Mouse (Mus musculus): ENCODE measurements around the gene Spata3. TPM values are rescaled to one million over a fixed set of nuclear protein-coding genes. Genes with fewer than 3 reads are reported as not detected.

Gene Spata3
- polyA plus RNA-seq, 1 experiment from 2014 or later = not detected

DNA sequence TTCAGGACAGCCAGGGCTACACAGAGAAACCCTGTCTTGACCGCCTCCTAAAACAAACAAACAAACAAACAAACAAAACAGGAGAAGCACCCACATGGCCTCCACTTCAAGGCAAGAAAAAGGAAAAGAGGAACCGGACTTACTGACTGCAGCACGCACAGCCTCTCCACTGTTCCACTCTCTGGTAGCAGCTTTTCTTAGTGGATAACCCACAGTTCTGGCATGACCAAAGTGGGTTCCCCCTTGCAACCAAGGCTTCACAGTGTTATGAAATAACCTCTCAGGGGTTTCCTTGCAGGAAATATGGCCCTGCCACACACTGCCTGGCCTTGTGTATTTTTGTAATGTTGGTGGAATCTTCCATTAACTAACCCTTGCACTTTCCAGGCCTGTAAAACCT lies 24.2 kb downstream of the Spata3 start:
- 86% methylated on average over 3 of the region's 3 CpGs for WGBS
- Histone ChIP-seq H3K4me3 (no peak overlapping the region), H3K9me3 (peaks cover 6% of the 10 kb centered on the region), H3K4me1 (replicated peaks) (peaks cover 3% of the 10 kb centered on the region; the same call in 1 of the 2 replicates), H3K27me3 (ENCODE audit: insufficient read depth, poor library complexity, severe bottlenecking) (peaks cover 30% of the 10 kb centered on the region), H3K36me3 (no peaks in the 10 kb centered on the region), H3K27ac (no peak overlapping the region)
- DNase-seq (ENCODE audit: low spot score) = no peak

DNA sequence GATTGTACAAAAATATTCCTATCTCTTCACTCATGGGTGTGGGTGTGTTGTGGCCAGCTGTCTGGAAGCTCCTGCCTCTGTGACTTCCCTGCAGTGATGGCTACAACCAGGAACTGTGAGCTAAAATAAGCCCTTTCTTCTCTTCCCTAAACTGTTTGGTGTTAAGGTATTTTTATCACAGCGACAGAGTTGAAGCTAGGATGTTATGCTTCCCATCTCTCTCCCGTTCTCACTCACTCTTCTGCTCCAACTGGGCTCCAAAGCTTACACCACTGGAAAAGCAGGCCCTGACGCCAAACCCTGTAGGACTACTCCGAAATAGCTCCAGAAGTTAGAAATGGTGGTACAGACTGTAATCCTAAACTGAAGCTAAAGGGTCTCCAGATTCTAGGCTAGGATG lies 28.4 kb downstream of the Spata3 start:
- Histone ChIP-seq H3K9me3 (peaks cover 6% of the 10 kb centered on the region), H3K4me1 (replicated peaks) (peaks cover 20% of the 10 kb centered on the region), H3K4me3 (no peak overlapping the region), H3K27me3 (ENCODE audit: insufficient read depth, poor library complexity, severe bottlenecking) (peaks cover 64% of the 10 kb centered on the region), H3K27ac (no peak overlapping the region), H3K36me3 (no peaks in the 10 kb centered on the region)
- WGBS = 54% methylated on average over 4 of the region's 4 CpGs
- no peak for DNase-seq (ENCODE audit: low spot score)

DNA sequence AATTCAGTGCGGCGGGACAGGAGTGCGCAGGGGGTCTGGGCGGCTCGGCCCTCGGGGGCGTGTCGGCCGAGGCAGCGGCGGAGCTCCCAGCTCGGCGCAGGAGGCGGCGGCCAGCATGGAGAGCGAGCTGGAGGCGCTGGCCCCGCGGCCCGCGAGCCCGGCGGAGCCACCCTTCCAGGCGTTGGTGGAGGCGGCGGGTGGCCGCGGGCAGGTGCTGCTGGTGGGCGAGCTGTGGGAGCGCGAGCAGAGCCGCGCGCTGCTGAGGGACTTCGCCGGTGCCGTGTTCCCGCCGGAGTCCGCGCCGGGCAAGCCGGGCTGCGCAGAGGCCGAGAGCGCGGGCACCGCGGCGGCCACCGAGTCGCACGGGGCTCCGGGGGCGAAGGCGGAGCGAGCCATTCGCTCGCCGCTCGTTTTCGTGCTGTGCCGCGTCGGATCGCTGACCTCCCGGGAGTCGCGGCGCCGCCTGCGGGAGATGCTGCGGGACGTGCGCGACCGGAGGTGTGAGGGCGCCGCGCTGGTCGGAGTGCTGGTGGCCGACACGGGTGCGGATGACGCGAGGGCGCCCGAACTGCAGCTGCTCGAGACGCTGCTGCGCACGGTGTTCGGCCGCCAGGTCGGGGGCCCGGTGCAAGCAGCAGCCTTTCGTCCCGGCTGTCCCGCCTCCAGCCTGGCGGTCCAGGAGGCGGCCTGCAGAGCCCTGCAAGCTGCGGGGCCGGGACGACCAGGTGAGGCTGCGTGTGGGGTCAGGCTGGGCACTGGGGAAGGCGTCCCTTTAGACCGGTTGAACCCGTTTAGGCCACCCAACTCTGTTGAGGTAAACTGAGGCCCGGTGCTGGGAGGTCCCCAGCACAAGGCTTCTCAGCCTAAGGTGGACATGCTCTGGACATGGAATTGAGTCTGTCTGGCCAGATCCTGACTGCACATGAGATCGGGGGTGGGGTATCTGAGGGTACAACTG lies 29.5 kb downstream of the Spata3 start, which contains the start of gene 2810459M11Rik:
2810459M11Rik (plus strand) TSS at position 16 of the 958 bp plus-strand sequence.
- Histone ChIP-seq H3K4me1 (replicated peaks) (peaks cover 20% of the 10 kb centered on the region), H3K36me3 (no peaks in the 10 kb centered on the region), H3K9me3 (peaks cover 6% of the 10 kb centered on the region), H3K4me3 (peak within 1 kb of the TSS; percentile 71), H3K27me3 (ENCODE audit: insufficient read depth, poor library complexity, severe bottlenecking) (peaks cover 64% of the 10 kb centered on the region), H3K27ac (peak within 1 kb of the TSS; percentile 79)
- WGBS = under 1% methylated on average over 110 of the region's 110 CpGs
- peak; percentile 67 for DNase-seq (ENCODE audit: low spot score)

DNA sequence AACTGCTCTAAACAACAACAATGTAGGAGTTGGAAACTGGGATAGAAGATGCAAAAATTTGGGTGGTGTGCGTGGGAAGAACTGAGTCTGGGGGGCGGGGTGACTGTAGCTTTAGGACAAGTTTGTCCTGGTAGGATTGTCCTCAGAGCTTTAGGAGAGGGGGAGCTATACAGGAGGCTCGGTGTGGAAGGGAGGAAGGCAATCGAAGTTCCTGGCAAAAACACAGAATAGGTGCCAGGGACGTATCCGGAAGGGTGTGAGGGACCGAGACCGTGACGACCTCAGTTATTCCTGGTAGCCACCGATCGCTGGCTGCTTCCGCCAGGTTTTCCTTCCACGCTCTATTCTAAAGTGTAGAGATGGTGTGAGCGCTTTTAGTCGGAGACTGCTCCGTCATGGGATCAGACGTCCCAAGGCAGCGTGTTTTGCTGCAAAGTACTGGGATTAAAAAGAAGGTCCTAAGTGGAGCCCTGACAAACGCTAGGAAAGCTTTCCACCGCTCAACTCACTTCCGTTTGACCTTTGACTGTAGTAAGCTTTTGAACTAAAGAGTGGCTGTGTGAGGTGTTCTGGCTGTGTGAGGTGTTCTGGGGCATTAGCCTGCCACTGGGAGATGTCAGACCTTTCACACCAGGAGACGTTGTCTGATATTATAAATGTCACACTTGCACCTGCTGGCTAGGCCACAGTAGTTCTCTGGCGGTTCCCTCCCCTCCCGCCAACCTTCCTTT lies 30.4 kb downstream of the Spata3 start:
- DNase-seq (ENCODE audit: low spot score) = no peak
- H3K9me3 ChIP-seq = no peaks in the 10 kb centered on the region
- no peaks in the 10 kb centered on the region for H3K36me3 ChIP-seq
- WGBS = 4% methylated on average over 24 of the region's 24 CpGs
- H3K4me1 ChIP-seq (replicated peaks) = peaks cover 20% of the 10 kb centered on the region
- no peak overlapping the region for H3K27ac ChIP-seq
- H3K27me3 ChIP-seq (ENCODE audit: insufficient read depth, poor library complexity, severe bottlenecking) = peaks cover 64% of the 10 kb centered on the region
- peak overlapping the region; percentile 71 for H3K4me3 ChIP-seq

DNA sequence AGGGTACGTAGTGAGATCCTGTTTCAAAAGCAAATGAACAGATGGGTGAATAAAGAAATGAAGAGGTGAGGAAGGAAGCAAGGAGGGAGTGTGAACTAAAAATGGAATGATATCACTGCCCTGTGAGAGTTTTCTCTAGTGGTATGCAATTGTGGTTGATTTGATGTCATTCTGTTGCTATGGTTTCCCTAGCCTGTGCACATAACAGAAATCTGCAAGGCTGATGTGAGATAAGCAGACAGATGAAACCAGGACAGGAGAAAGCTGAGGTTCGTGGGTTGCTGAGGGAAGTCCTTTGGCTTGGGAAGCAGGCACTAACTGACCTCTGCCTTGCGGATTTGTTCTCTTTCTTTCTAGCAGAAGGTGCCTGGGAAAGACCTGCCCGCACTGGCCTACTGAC lies 31.6 kb downstream of the Spata3 start:
- Histone ChIP-seq H3K36me3 (no peaks in the 10 kb centered on the region), H3K27me3 (ENCODE audit: insufficient read depth, poor library complexity, severe bottlenecking) (peaks cover 60% of the 10 kb centered on the region), H3K27ac (no peak overlapping the region), H3K9me3 (no peaks in the 10 kb centered on the region), H3K4me1 (replicated peaks) (peaks cover 20% of the 10 kb centered on the region), H3K4me3 (no peak overlapping the region)
- no peak for DNase-seq (ENCODE audit: low spot score)
- WGBS = 79% methylated on average over 4 of the region's 4 CpGs

DNA sequence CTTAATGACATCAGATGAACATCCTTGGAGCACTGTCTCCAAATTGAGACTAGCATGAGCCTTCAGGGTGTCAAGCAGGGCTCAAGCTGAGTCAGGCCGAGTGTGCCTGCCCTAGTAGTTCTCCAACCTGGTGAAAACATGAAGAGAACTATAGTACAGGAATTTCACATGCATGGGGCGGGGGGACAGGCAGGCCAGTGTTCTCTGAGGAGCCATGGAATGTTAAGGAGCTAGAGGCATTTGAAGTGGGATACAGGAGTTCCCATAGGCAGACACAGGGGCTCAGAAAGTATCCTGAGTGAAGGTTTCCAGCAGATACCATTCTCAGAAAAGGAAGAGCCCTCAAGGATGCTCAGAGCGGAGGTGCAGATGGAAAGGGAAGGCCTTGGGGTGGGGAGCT lies 32.1 kb downstream of the Spata3 start:
- Histone ChIP-seq H3K9me3 (no peaks in the 10 kb centered on the region), H3K36me3 (no peaks in the 10 kb centered on the region), H3K4me1 (replicated peaks) (peaks cover 20% of the 10 kb centered on the region), H3K27me3 (ENCODE audit: insufficient read depth, poor library complexity, severe bottlenecking) (peaks cover 55% of the 10 kb centered on the region), H3K27ac (no peak overlapping the region), H3K4me3 (no peak overlapping the region)
- DNase-seq (ENCODE audit: low spot score) = no peak
- WGBS = 84% methylated on average over 3 of the region's 3 CpGs

DNA sequence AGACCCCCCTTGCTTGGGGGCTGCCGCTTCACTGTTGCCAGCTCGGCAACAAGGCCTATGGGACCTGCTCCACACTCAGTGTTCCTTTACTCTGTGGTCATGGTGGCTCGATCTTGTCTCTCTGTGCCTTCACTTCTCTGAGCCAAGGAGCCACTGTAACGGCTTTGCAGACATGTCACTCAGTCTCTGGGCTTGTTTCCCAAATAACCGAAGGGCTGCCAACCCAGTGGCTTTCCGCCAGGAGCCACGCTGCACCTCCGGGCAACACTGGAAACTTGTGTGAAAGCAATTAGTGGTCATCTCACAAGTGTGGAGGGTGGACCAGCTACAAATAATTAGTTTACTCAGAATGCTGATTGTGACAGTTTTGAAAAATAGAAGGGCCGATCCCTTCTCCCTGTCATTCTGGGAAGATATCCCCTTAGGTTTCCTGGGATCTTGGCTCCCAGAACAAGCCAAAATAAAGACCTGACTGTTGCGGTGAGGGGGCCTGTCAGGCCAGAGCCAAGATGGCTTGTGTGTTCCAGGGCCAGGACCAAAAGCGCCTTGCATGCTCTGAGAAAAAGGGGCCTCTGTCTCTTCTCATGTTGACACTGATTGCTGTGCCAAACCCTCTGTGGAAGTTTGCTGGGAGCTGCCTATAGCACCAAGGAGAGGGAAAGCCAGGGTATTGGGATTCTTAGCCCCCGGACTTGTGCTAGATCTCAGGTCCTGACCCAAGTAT lies 36.7 kb downstream of the Spata3 start:
- H3K27ac ChIP-seq = no peak overlapping the region

DNA sequence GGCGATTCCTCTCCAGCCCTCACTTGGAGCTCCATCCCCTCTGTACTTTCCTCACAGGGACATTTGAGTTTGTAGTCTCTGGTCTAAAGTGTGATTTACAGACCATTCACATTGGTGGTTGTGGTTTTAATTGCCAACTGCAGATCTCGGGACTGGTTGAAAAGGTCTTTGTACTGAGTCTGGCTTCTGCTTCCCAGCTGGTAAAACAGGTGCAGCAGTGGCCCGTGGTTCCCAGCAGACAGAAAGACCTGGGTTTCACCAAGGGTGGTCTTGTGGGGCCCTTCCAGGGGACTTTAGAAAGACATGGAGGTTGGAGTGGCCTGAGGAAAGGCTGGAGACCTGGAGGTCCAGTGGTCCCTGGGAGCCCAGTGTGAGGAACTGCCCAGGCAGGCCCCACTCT lies 38.3 kb downstream of the Spata3 start:
- Histone ChIP-seq H3K4me3 (no peak overlapping the region), H3K27ac (no peak overlapping the region), H3K36me3 (no peaks in the 10 kb centered on the region), H3K4me1 (replicated peaks) (peaks cover 4% of the 10 kb centered on the region; the same call in 1 of the 2 replicates), H3K27me3 (ENCODE audit: insufficient read depth, poor library complexity, severe bottlenecking) (no peaks in the 10 kb centered on the region), H3K9me3 (no peaks in the 10 kb centered on the region)
- WGBS = 69% methylated on average over 3 of the region's 3 CpGs
- no peak for DNase-seq (ENCODE audit: low spot score)

More for the DNA sequence above, 36.7 kb downstream of the Spata3 start:
- peaks cover 8% of the 10 kb centered on the region for H3K27me3 ChIP-seq (ENCODE audit: insufficient read depth, poor library complexity, severe bottlenecking)
- no peaks in the 10 kb centered on the region for H3K4me1 ChIP-seq (replicated peaks)
- H3K36me3 ChIP-seq = no peaks in the 10 kb centered on the region
- WGBS = 88% methylated on average over 12 of the region's 12 CpGs
- no peak overlapping the region for H3K4me3 ChIP-seq
- no peaks in the 10 kb centered on the region for H3K9me3 ChIP-seq
- no peak for DNase-seq (ENCODE audit: low spot score)

DNA sequence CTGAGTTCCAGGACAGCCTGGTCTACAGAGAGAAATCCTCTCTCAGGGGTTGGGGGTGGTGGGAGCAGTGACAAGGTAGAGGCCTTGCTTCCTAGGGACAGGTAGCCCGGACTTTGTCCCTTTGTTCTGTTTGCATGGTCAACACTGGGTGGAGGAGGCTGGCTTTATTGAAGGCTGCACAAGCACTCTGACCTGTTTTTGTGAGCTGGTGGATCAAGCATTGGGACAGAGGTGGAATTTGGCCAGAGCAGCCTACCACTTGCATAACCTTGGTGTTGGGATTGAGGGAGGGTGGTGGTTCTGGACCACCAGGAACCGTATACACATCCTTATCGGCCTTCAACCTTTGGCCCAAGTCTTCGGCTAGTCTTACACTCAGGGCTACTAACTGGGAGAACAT lies 39.7 kb downstream of the Spata3 start:
- Histone ChIP-seq H3K36me3 (no peaks in the 10 kb centered on the region), H3K4me3 (no peak overlapping the region), H3K9me3 (no peaks in the 10 kb centered on the region), H3K4me1 (replicated peaks) (peaks cover 4% of the 10 kb centered on the region; the same call in 1 of the 2 replicates), H3K27ac (no peak overlapping the region), H3K27me3 (ENCODE audit: insufficient read depth, poor library complexity, severe bottlenecking) (no peaks in the 10 kb centered on the region)
- DNase-seq (ENCODE audit: low spot score) = no peak
- WGBS = 89% methylated on average over 4 of the region's 4 CpGs

DNA sequence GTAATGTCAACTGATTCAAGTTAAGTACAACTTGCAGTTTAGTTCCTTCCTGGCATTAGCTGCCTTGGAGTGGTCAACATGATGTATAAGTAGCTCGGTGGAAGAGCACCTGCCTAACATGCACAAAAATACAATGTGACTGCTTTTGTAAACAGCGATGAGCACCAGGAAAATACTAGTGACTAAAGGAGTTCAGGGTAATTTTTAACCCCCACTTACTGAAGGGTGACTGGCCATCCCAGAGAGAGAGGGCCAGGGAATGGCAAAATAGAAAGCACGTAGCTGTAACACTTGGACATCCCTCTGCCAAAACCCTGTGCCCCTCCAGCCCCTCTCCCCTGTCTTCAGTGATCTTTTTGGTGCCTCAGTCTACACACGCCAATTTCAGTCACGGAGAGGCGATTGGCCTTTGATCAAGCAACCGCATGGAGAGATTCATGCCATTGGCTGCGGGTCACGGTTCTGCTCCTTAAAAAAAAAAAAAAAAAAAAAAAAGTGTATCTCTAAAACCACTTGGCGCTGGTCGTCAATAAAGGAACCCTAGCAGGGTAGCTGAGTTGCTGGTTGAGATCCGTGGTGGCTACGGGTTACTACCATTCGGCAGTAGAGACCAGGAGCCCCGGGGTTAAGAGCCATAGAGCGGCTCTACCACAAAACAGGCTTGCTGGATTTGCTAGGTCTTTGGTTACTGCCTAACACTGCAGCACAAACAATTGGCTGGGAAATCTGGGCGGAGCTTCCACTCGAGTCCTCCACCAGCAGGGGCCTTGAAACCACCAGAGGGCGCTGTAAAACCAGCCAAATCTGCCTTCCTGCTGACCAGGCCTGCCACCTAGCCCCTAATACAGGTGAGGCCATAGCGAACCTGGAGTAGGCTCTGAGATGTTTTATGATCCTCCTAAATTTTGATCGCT lies 42.5 kb downstream of the Spata3 start:
- 11% methylated on average over 21 of the region's 21 CpGs for WGBS
- Histone ChIP-seq H3K4me1 (replicated peaks) (peaks cover 7% of the 10 kb centered on the region; the same call in 1 of the 2 replicates), H3K27me3 (ENCODE audit: insufficient read depth, poor library complexity, severe bottlenecking) (no peaks in the 10 kb centered on the region), H3K4me3 (peak overlapping the region; percentile 49), H3K36me3 (no peaks in the 10 kb centered on the region), H3K9me3 (no peaks in the 10 kb centered on the region), H3K27ac (peak overlapping the region; percentile 82)
- DNase-seq (ENCODE audit: low spot score) = peak; percentile 94

DNA sequence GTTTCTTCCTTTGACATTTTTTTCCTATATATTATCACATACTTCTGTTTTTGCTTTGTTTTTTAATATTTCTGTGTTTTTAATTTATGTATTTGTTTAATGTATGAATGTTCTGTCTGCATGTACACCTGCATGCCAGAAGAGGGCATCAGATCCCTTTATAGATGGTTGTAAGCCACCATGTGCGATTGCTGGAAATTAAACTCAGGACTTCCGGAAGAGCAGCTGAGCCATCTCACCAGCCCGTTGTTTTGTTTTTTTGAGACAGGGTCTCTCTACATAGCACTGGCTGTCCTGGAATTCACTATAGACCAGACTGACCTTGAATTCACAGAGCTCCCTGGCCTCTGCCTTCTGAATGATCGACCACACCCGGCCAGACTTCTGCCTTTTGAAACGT lies 45.9 kb downstream of the Spata3 start:
- H3K36me3 ChIP-seq = peaks cover 12% of the 10 kb centered on the region
- DNase-seq (ENCODE audit: low spot score) = no peak
- H3K27me3 ChIP-seq (ENCODE audit: insufficient read depth, poor library complexity, severe bottlenecking) = no peaks in the 10 kb centered on the region
- peaks cover 5% of the 10 kb centered on the region; the same call in 1 of the 2 replicates for H3K9me3 ChIP-seq
- no peak overlapping the region for H3K4me3 ChIP-seq
- H3K4me1 ChIP-seq (replicated peaks) = peaks cover 17% of the 10 kb centered on the region
- WGBS = 90% methylated on average over 6 of the region's 6 CpGs
- H3K27ac ChIP-seq = no peak overlapping the region
